26 mouse cellular contexts compared by ENCODE assay signal in genomic region chr5:57959317-57959716, GRCm38 (mm10).
A peak's percentile ranks its signal among the peaks of the same experiment; 100 is the strongest.
DNase-seq lines count a peak whose midpoint lies in the region; ATAC-seq and TF ChIP-seq lines count a peak whose summit lies in the region.
"Had no signal": no experiment of that assay in that cellular context is flagged by ENCODE, and none has a peak within 500 bp of the region (broad histone marks: within the 10 kb centered on the region; RNA-seq: fewer than 3 reads in every experiment).

No protein-coding gene starts in this region.

- 7% methylated on average over 1 of the region's 1 CpGs for WGBS in liver, embryonic 12.5 days (ENCODE audit: insufficient replicate concordance)
- WGBS in liver, postnatal 0 days (ENCODE audit: insufficient replicate concordance) = 41% methylated on average over 1 of the region's 1 CpGs
- WGBS in liver, embryonic 13.5 days (ENCODE audit: insufficient replicate concordance) = 6% methylated on average over 1 of the region's 1 CpGs
- 52% methylated on average over 1 of the region's 1 CpGs for WGBS in forebrain, embryonic 14.5 days

- H3K36me3 ChIP-seq in liver, embryonic 12.5 days = no peaks in the 10 kb centered on the region
- H3K36me3 ChIP-seq in liver, postnatal 0 days (replicated peaks; ENCODE audit: insufficient read depth, low read length) = no peaks in the 10 kb centered on the region
- H3K36me3 ChIP-seq in liver, embryonic 13.5 days = no peaks in the 10 kb centered on the region
- H3K36me3 ChIP-seq in forebrain, embryonic 14.5 days (ENCODE audit: control insufficient read depth, insufficient read depth, low read length) = no peaks in the 10 kb centered on the region
- H3K36me3 ChIP-seq: forebrain, embryonic 10.5 days had no signal

- H3K4me3 ChIP-seq in liver, embryonic 12.5 days = no peak overlapping the region
- no peak overlapping the region for H3K4me3 ChIP-seq in liver, postnatal 0 days (ENCODE audit: low read depth, low read length)
- no peak overlapping the region for H3K4me3 ChIP-seq in liver, embryonic 13.5 days (replicated peaks)
- H3K4me3 ChIP-seq in forebrain, embryonic 14.5 days (ENCODE audit: low read depth, low read length) = no peak overlapping the region
- H3K4me3 ChIP-seq: forebrain, embryonic 10.5 days; forebrain, embryonic 13.5 days; gastrocnemius, adult 2 months had no signal

- no peak for TF ChIP-seq EP300 in liver, postnatal 0 days (IDR thresholded peaks at IDR 0.05; ENCODE audit: low read depth)

- H3K27ac ChIP-seq in liver, embryonic 12.5 days = no peak overlapping the region
- H3K27ac ChIP-seq in liver, postnatal 0 days (ENCODE audit: low read depth) = no peak overlapping the region
- H3K27ac ChIP-seq in liver, embryonic 13.5 days = no peak overlapping the region
- H3K27ac ChIP-seq in forebrain, embryonic 14.5 days (ENCODE audit: low read depth, low read length) = no peak overlapping the region
- H3K27ac ChIP-seq: forebrain, embryonic 10.5 days; forebrain, embryonic 13.5 days; gastrocnemius, adult 2 months; hindbrain, embryonic 14.5 days; hindbrain, postnatal 0 days had no signal

- no peaks in the 10 kb centered on the region for H3K9me3 ChIP-seq in liver, embryonic 12.5 days (replicated peaks)
- no peaks in the 10 kb centered on the region for H3K9me3 ChIP-seq in liver, postnatal 0 days (ENCODE audit: low read length)
- H3K9me3 ChIP-seq in liver, embryonic 13.5 days (replicated peaks) = no peaks in the 10 kb centered on the region
- H3K9me3 ChIP-seq in forebrain, embryonic 14.5 days (replicated peaks; ENCODE audit: control insufficient read depth, low read length) = no peaks in the 10 kb centered on the region
- H3K9me3 ChIP-seq: forebrain, embryonic 10.5 days; forebrain, embryonic 13.5 days had no signal

- peak; percentile 54; the same call in 1 of the 2 replicates for ATAC-seq in liver, embryonic 12.5 days
- ATAC-seq in liver, postnatal 0 days = no peak
- peak; percentile 48; the same call in 1 of the 2 replicates for ATAC-seq in liver, embryonic 13.5 days (ENCODE audit: low read depth)
- ATAC-seq in megakaryocyte-erythroid progenitor cell, adult 5-6 weeks (replicated peaks; ENCODE audit: low FRiP score, low TSS enrichment, poor library complexity, severe bottlenecking) = peak; percentile 91
- no peak for ATAC-seq in forebrain, embryonic 14.5 days
- ATAC-seq: CD4-positive, CD25-positive, alpha-beta regulatory T cell, adult 4 months; forebrain, embryonic 13.5 days; forebrain, postnatal 0 days; hindbrain, postnatal 0 days; inflammation-experienced regulatory T-cells, adult 6 months had no signal

- DNase-seq in liver, postnatal 0 days = no peak
- DNase-seq in MEL-GATA-1-ER (ENCODE audit: extremely low read depth, low read depth) = peak; percentile 13
- DNase-seq in liver, embryonic 13.5 days = no peak
- DNase-seq in forebrain, embryonic 14.5 days (ENCODE audit: low spot score) = no peak
- no peak for DNase-seq in testis, postnatal 10 days (ENCODE audit: low spot score)
- DNase-seq in urinary bladder, postnatal 4 days (ENCODE audit: low spot score in 2 of 2) = no peak
- DNase-seq: adrenal gland, adult 2 months; adrenal gland, postnatal 14 days; cerebellum, adult 11-12 months; cerebellum, adult 8-10 months; cerebellum, postnatal 10 days; cerebellum, postnatal 36 days; forebrain, postnatal 0 days; gastrocnemius, adult 2 months; gastrocnemius, postnatal 14 days; heart, adult 11 months; heart, postnatal 36 days had no signal

- no peak for TF ChIP-seq CTCF in liver, postnatal 0 days (IDR thresholded peaks at IDR 0.05; ENCODE audit: low read depth)

- H3K4me2 ChIP-seq in liver, embryonic 12.5 days = no peak overlapping the region
- H3K4me2 ChIP-seq in liver, postnatal 0 days (ENCODE audit: low read depth, low read length) = no peak overlapping the region
- no peak overlapping the region for H3K4me2 ChIP-seq in liver, embryonic 13.5 days
- no peak overlapping the region for H3K4me2 ChIP-seq in forebrain, embryonic 14.5 days (ENCODE audit: low read length)
- H3K4me2 ChIP-seq: forebrain, embryonic 13.5 days; heart, embryonic 11.5 days; hindbrain, embryonic 14.5 days had no signal

- H3K27me3 ChIP-seq in liver, embryonic 12.5 days (replicated peaks) = no peaks in the 10 kb centered on the region
- H3K27me3 ChIP-seq in liver, postnatal 0 days (ENCODE audit: insufficient read depth, low read length) = no peaks in the 10 kb centered on the region
- no peaks in the 10 kb centered on the region for H3K27me3 ChIP-seq in liver, embryonic 13.5 days
- no peaks in the 10 kb centered on the region for H3K27me3 ChIP-seq in forebrain, embryonic 14.5 days (replicated peaks; ENCODE audit: control insufficient read depth, insufficient read depth, low read length)
- H3K27me3 ChIP-seq: forebrain, embryonic 13.5 days had no signal

- H3K9ac ChIP-seq in liver, embryonic 12.5 days = no peak overlapping the region
- H3K9ac ChIP-seq in liver, postnatal 0 days (replicated peaks) = no peak overlapping the region
- no peak overlapping the region for H3K9ac ChIP-seq in liver, embryonic 13.5 days
- H3K9ac ChIP-seq in forebrain, embryonic 14.5 days (ENCODE audit: low read length) = no peak overlapping the region
- H3K9ac ChIP-seq: forebrain, embryonic 13.5 days; forebrain, postnatal 0 days; hindbrain, embryonic 14.5 days had no signal

- no peaks in the 10 kb centered on the region; the same call in 1 of the 2 replicates for H3K4me1 ChIP-seq in liver, embryonic 12.5 days
- no peaks in the 10 kb centered on the region for H3K4me1 ChIP-seq in liver, postnatal 0 days (ENCODE audit: insufficient read depth)
- H3K4me1 ChIP-seq in liver, embryonic 13.5 days (replicated peaks) = no peaks in the 10 kb centered on the region
- no peaks in the 10 kb centered on the region for H3K4me1 ChIP-seq in forebrain, embryonic 14.5 days (ENCODE audit: control insufficient read depth, insufficient read depth, low read length)
- H3K4me1 ChIP-seq: forebrain, embryonic 10.5 days; forebrain, embryonic 13.5 days had no signal

Comparison
In these comparisons a context has a peak if more than half of its experiments do, and no peak if none do; other contexts are left out.
1. ATAC-seq: peak in liver, embryonic 12.5 days (single experiment), liver, embryonic 13.5 days (single experiment) and megakaryocyte-erythroid progenitor cell, adult 5-6 weeks (single experiment); none in liver, postnatal 0 days (single experiment) and forebrain, embryonic 14.5 days (single experiment).